Mouse (Mus musculus): ENCODE data around the gene Dynlt1a. TPM values are rescaled to one million over a fixed set of nuclear protein-coding genes. Genes with fewer than 3 reads are reported as not detected.
"Not testable (repeated sequence)": the region's sequence is repeated elsewhere in the genome, so short reads cannot be mapped to it uniquely, and the experiment has no call there.

The Dynlt1a gene
- polyA plus RNA-seq, 1 experiment from 2014 or later = 54.2 TPM

DNA sequence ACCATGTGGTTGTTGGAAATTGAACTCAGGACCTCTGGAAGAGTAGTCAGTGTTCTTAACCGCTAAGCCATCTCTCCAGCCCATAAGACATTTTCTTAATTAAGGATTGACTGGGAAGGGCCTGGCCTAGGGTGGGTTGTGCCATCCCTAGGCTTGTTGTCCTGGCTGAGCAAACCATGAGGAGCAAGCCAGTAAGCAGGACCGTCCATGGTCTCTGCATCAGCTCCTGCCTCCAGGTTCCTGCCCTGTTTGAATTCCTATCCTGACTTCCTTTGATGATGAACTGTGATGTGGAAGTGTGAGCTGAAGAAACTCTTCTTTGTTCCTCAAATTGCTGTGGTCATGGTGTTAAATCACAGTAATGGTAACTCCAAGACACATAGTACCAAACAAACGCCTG, 2.8 kb downstream of the Dynlt1a start:
- not testable (repeated sequence) for H3K36me3 ChIP-seq; H3K9ac ChIP-seq (replicated peaks); H3K9me3 ChIP-seq (replicated peaks); H3K4me2 ChIP-seq; H3K27me3 ChIP-seq (replicated peaks); H3K4me1 ChIP-seq; ATAC-seq (ENCODE audit: low FRiP score); H3K27ac ChIP-seq (replicated peaks); H3K4me3 ChIP-seq (replicated peaks)
- WGBS = 61% methylated on average over 2 of the region's 3 CpGs

DNA sequence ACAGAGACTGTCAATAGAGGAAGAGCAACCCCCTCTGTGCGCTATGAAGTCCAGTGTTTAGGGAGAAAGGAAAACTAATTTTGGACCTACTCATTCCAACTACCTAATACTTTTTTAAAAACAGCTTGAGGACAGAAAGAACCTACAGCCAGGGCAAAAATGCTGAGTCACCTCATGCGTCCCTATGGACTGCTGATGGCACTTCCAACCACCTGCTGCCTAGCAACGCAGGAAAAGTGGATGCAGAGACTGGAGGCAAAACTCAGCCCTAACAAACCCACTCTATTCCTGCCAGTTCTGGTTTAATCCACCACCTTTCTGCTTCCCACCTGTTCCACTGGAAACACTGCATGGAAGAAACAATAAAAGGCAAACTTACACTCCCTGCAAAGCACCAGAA, 4.5 kb downstream of the Dynlt1a start:
- H3K4me1 ChIP-seq; H3K4me2 ChIP-seq; H3K4me3 ChIP-seq (replicated peaks); H3K9ac ChIP-seq (replicated peaks); H3K27ac ChIP-seq (replicated peaks); H3K9me3 ChIP-seq (replicated peaks); H3K36me3 ChIP-seq; ATAC-seq (ENCODE audit: low FRiP score); H3K27me3 ChIP-seq (replicated peaks): not testable (repeated sequence)
- WGBS = 70% methylated on average over 3 of the region's 3 CpGs

DNA sequence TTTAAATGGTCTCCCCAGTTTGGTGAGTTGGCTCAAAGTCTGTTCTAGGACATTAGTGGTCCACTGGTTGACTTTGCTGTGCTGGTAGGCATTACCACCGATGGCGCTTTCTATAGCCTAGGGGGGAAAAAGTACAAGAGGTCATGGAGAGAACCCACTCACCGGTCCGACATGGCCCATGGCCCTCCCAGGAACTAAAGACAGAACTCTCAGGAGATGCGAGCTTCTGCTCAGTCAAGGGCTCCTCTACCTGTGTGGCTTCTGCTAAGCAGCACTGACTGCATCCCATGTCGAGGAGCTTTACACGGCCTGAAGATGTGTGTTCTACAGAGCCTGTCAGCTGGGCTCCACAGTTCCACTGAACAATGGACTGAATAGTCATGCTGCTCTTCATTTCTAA, 5.6 kb downstream of the Dynlt1a start:
- not testable (repeated sequence) for ATAC-seq (ENCODE audit: low FRiP score); H3K36me3 ChIP-seq; H3K9me3 ChIP-seq (replicated peaks); H3K4me1 ChIP-seq; H3K4me2 ChIP-seq; H3K4me3 ChIP-seq (replicated peaks); H3K27me3 ChIP-seq (replicated peaks); H3K27ac ChIP-seq (replicated peaks); H3K9ac ChIP-seq (replicated peaks)
- 93% methylated on average over 7 of the region's 7 CpGs for WGBS

DNA sequence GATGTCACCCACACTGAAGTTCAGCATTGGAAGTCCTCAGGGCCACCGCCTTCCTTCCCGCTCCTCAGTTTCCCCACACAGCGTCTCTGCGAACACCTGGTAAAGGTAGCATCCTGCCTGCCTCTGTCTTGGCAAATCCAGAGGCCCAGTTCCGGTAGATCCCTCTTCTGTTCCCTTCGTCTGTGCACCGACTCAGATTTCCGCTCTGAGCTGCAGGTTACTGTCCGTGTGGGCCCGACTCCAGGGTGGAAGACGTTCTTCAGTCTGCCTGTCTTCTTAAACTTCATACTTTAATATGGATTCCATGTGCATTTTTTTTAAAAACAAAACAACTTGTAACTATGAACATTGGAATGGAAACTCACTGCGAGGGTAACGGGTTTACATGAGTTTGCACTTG, 10.8 kb downstream of the Dynlt1a start:
- H3K4me2 ChIP-seq; H3K27ac ChIP-seq (replicated peaks); H3K4me3 ChIP-seq (replicated peaks); H3K9ac ChIP-seq (replicated peaks); H3K9me3 ChIP-seq (replicated peaks); ATAC-seq (ENCODE audit: low FRiP score); H3K4me1 ChIP-seq; H3K36me3 ChIP-seq; H3K27me3 ChIP-seq (replicated peaks): not testable (repeated sequence)
- WGBS = 97% methylated on average over 10 of the region's 13 CpGs

DNA sequence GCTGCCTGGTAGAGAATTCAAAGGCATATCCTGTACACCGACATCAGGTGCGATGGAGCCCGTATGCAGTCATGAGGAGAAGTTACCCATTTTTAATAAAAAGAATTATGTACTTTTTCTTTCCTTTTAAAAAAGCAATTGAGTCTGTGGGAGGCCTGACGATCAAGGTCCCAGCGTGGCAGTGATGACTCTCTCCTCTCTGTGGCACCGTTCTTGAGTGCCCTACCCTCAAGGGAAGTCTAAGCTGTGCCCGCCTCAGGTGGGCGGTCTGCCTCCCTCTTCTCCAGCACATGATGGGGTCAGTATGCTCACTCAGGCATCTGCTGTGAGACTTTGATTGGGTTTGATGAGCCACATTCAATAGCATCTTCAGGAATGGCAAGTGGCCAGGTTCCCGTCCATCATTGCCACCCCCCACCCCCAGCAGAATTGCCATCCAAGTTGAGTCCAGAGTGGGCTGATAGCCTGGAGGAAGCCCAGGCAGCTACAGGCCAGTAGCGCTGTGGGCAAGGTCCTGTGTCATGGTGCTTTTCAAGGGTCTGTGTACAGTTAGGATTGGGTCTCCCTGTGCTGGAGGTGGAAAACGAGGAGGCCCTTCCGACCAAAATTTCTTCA, 11.5 kb downstream of the Dynlt1a start:
- not testable (repeated sequence) for H3K9me3 ChIP-seq (replicated peaks); H3K27ac ChIP-seq (replicated peaks); H3K27me3 ChIP-seq (replicated peaks); H3K4me2 ChIP-seq; H3K9ac ChIP-seq (replicated peaks); H3K36me3 ChIP-seq; ATAC-seq (ENCODE audit: low FRiP score); H3K4me3 ChIP-seq (replicated peaks); H3K4me1 ChIP-seq
- WGBS = 89% methylated on average over 12 of the region's 12 CpGs

DNA sequence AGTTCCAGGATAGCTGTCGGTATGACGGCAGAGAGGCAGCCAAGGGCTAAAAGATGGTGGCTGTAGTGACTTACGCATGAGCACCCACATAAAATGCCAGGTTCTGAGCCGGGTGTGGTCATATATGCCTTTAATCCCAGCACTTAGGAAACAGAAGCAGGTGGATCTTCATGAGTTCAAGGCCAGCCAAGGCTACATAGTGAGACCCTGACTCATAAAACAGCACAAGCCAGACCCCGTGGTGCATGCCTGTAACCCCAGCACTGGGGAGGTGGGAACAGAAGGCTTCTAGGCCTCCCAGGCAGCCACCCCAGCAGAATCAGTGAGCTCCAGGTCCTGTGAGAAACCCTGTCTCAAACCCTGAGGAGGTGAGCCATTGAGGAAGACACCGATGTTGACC, 12.4 kb downstream of the Dynlt1a start:
- H3K36me3 ChIP-seq; ATAC-seq (ENCODE audit: low FRiP score); H3K4me1 ChIP-seq: not testable (repeated sequence)

DNA sequence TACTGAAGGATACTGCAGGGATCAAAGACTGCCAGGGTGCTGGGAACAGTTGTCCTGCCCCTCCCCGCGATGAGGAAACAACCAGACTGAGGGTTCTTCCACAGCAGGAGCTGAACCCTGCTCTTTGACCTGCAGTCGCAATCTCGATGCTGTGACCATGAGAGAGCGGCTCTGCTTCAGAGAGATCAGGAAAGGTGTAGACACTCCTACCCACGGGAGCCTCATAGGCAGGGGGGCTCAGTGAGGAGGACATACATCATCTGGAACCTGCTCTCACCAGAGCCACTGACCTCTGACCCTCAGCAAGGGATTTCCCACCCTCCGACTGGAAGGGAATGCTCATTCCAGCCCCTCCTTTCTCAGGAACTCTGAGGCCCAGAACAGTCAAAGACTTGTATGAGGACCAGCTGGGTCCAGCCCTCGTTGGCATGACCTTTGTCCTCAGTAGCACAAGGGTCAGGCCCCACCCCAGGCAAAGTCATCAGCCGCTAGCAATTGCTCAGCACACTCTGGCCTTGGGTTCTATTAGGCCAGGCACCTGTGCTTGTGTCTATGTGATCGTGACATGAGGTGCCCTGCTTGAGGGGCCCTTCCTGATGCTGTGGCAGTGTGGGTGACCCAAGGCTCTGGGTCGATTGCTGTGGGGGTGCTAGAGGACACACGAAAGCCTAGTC, 17.0 kb downstream of the Dynlt1a start:
- H3K4me3 ChIP-seq (replicated peaks); ATAC-seq (ENCODE audit: low FRiP score); H3K27ac ChIP-seq (replicated peaks); H3K4me2 ChIP-seq; H3K36me3 ChIP-seq; H3K4me1 ChIP-seq; H3K9me3 ChIP-seq (replicated peaks); H3K27me3 ChIP-seq (replicated peaks); H3K9ac ChIP-seq (replicated peaks): not testable (repeated sequence)
- 78% methylated on average over 7 of the region's 12 CpGs for WGBS

More for the DNA sequence above, 12.4 kb downstream of the Dynlt1a start:
- H3K27me3 ChIP-seq (replicated peaks); H3K9me3 ChIP-seq (replicated peaks); H3K9ac ChIP-seq (replicated peaks); H3K4me2 ChIP-seq; H3K4me3 ChIP-seq (replicated peaks); H3K27ac ChIP-seq (replicated peaks): not testable (repeated sequence)
- 89% methylated on average over 5 of the region's 6 CpGs for WGBS

DNA sequence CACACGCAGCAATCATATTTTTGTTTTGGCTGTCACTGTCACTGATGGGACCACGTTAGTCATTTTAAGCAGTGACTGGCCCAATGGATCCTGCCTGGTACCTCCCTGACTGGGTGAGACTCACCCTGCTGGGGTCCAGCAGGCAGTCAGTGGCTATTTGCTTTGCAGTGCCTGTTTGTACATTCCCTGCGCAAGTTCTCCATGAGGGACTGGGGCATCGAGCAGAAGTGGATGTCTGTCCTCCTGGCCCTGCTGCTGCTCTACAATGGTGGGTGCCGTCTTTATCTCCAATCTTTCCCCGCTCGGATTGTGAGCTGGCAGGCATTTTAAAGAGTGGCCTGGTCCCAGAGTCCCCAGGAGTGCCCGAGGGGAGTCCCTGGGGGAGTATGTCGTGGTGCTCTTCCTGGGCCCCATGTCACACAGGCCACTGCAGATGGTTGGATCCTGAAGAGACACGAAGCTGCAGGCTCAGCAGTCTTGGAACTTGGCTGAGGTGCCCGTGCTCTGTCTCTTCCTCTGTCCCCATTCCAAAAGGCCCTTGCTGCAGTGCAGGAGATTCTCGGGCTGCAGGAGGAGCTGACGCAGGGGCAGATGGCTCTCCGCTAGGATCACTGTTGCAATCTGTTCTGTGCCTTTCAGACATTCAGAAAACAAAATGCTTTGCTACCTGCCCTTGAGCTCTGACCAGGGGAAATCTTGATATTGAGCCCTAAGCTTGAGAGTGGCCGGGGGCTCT, 20.1 kb downstream of the Dynlt1a start:
- not testable (repeated sequence) for H3K4me3 ChIP-seq (replicated peaks); H3K9ac ChIP-seq (replicated peaks); H3K27ac ChIP-seq (replicated peaks); H3K4me2 ChIP-seq; H3K4me1 ChIP-seq; H3K27me3 ChIP-seq (replicated peaks); H3K36me3 ChIP-seq; ATAC-seq (ENCODE audit: low FRiP score); H3K9me3 ChIP-seq (replicated peaks)
- 87% methylated on average over 9 of the region's 15 CpGs for WGBS

DNA sequence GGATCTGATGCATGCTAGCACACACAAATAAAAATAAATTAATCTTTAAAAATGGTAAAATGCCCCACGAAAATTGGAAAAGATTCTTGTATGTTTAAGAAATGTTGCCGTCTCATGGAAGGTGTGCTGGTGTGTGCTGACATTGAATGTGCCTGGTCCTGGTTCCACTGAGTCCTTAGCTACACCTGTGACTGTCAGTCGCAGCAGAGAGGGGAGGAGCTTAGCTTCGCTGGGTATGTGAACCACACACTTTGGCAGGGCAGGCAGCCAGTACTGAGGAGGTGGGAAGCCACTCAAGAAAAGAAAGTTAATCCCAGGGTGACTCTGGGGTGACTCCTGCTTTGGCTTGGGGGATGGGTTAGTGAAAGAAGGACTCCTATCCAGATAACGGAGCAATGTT, 23.4 kb downstream of the Dynlt1a start:
- not testable (repeated sequence) for H3K27ac ChIP-seq (replicated peaks); H3K4me2 ChIP-seq; ATAC-seq (ENCODE audit: low FRiP score); H3K27me3 ChIP-seq (replicated peaks); H3K9ac ChIP-seq (replicated peaks); H3K36me3 ChIP-seq; H3K9me3 ChIP-seq (replicated peaks); H3K4me1 ChIP-seq; H3K4me3 ChIP-seq (replicated peaks)
- no CpG with 5 or more reads among the region's 5 CpGs for WGBS

DNA sequence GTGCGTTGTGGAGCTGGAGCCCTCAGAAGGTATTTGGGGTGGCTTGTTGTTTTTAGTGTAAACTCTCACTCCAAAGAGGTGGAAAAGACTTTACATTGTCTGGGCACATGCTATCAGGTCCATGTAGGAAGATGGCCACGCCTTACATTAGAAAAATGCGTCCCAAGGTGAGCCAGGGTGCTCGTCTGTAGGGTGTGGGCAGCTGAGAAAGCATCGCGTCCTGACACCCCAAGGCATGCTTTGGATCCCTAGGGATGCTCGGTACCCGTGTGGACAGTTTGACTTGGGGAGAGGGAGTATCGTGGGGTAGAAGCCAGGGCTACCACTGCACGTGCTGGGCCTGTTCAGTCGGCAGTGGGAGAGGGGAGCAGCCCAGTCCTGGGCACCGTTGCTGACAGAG, 28.3 kb downstream of the Dynlt1a start:
- 95% methylated on average over 11 of the region's 12 CpGs for WGBS
- H3K4me3 ChIP-seq (replicated peaks); H3K27ac ChIP-seq (replicated peaks); H3K4me1 ChIP-seq; H3K27me3 ChIP-seq (replicated peaks); H3K9ac ChIP-seq (replicated peaks); H3K9me3 ChIP-seq (replicated peaks); ATAC-seq (ENCODE audit: low FRiP score); H3K36me3 ChIP-seq; H3K4me2 ChIP-seq: not testable (repeated sequence)

DNA sequence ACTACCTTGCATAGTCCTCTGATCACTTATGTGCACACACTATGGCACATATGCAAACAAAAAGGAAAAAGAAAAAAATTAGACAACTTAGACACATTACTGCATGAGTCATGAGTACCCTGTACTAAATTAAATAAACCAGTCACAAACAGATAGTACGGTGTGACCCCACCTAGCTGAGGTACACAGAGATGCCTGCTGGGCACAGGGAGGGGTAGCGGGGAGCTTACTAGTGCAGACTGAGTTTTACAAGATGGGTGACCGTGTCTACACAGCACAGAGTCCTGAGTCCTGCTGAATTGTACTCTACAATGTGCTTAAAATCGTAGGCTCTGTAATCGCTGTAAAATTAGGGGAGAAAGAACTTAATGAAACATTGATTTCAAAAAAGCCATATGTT, 31.1 kb downstream of the Dynlt1a start:
- ATAC-seq (ENCODE audit: low FRiP score); H3K4me2 ChIP-seq; H3K9me3 ChIP-seq (replicated peaks); H3K4me3 ChIP-seq (replicated peaks); H3K36me3 ChIP-seq; H3K4me1 ChIP-seq; H3K9ac ChIP-seq (replicated peaks); H3K27me3 ChIP-seq (replicated peaks); H3K27ac ChIP-seq (replicated peaks): not testable (repeated sequence)
- 97% methylated on average over 5 of the region's 5 CpGs for WGBS

DNA sequence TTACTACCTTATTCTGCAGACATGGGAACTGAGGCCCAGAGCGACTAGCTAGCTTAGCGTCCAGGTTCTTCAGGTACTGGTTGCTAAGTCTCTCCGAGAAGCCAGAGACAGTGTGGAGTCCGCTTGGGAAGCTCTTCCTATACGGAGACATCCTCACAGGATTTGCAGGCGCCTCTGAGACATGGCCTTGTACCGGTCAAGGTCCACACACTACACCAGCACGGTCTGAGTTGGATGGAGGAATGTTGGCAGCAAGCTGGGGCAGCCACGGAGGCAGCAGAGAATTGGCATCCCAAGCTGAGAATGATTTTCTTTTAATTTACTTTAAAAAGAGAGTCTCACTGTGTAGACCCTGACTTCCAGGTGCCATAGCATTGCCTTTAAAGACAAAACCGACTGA, 34.2 kb downstream of the Dynlt1a start:
- not testable (repeated sequence) for H3K27me3 ChIP-seq (replicated peaks); H3K4me3 ChIP-seq (replicated peaks); H3K9ac ChIP-seq (replicated peaks); H3K4me2 ChIP-seq; H3K9me3 ChIP-seq (replicated peaks); H3K4me1 ChIP-seq; H3K36me3 ChIP-seq; ATAC-seq (ENCODE audit: low FRiP score); H3K27ac ChIP-seq (replicated peaks)
- 97% methylated on average over 8 of the region's 10 CpGs for WGBS
